Mouse (Mus musculus): ENCODE measurements around the gene Ercc2.

GRCm38 (mm10) chr7:19423083-19423482 lies 41.3 kb downstream of the Ercc2 start:
- TF ChIP-seq NELFE (IDR thresholded peaks at IDR 0.05; ENCODE audit: low read depth, low read length) (no peak), CTCF (IDR thresholded peaks at IDR 0.05 in 2 of 3, conservative IDR thresholded peaks at IDR 0.05 in 1 of 3; ENCODE audit: control insufficient read depth in 1 of 3, insufficient read depth in 1 of 3, low read depth in 2 of 3, low read length in 3 of 3, poor library complexity in 1 of 3, severe bottlenecking in 1 of 3) (no peak), POLR2AphosphoS2 (IDR thresholded peaks at IDR 0.05; ENCODE audit: low read length) (no peak), TAL1 (IDR thresholded peaks at IDR 0.05; ENCODE audit: low read length) (no peak), NRF1 (IDR thresholded peaks at IDR 0.05; ENCODE audit: insufficient read depth, low read depth, low read length, poor library complexity, severe bottlenecking) (no peak), RAD21 (IDR thresholded peaks at IDR 0.05; ENCODE audit: low read depth, low read length) (no peak), POLR2A (IDR thresholded peaks at IDR 0.05; ENCODE audit: control insufficient read depth in 1 of 2, insufficient read depth in 1 of 2, low read depth in 1 of 2, low read length in 2 of 2, poor library complexity in 1 of 2) (no peak), ZC3H11A (IDR thresholded peaks at IDR 0.05; ENCODE audit: low read depth, low read length) (no peak), ZNF384 (IDR thresholded peaks at IDR 0.05; ENCODE audit: low read depth, low read length) (no peak), CHD2 (IDR thresholded peaks at IDR 0.05; ENCODE audit: low read length) (no peak), TBP (IDR thresholded peaks at IDR 0.05; ENCODE audit: low read depth, low read length) (no peak), USF2 (IDR thresholded peaks at IDR 0.05; ENCODE audit: borderline replicate concordance in 1 of 2, insufficient read depth in 1 of 2, low read depth in 1 of 2, low read length in 2 of 2) (no peak), SMC3 (IDR thresholded peaks at IDR 0.05; ENCODE audit: low read depth, low read length) (no peak)

All from MEL (cell line).